ENCODE assay signal across 16 mouse cellular contexts in the genomic region with DNA sequence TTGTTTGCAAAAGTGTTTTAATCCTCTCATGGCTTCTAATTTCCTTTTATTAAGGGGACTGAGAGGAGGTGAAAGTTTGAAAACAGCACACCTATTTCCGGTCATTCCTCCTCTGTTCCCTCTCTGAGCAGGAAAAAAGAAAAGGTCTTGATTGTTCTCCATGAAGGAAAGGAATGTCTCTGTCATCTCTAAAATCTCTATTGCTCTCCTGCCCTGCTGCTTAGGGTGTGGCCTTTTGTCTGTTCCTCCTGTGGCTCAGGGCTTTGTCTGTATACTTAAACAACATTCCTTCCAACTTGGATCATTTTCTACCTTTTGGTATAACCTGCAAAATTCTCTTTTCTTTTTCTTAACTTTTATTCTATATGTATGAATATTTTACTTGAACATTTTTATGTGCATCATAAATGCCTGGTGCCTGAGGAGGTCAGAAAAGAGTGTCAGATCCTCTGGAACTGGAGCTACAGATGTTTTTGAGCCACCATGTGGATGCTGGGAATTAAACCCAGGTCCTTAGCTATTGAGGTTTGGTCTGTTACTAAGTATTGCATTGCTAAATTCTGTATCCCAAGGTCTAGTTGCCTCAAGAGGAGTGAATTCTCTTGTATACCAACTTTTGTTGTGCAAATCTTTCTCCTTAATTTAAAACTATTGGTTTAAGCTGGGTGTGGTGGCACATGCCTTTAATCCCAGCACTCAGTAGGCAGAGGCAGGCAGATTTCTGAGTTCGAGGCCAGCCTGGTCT.
"Had no signal": no experiment of that assay in that cellular context is flagged by ENCODE, and none has a peak within 500 bp of the region (broad histone marks: within the 10 kb centered on the region; RNA-seq: fewer than 3 reads in every experiment).

No protein-coding gene starts in this region.

- H3K9me3 ChIP-seq: neural tube, embryonic 12.5 days; neural tube, embryonic 13.5 days; neural tube, embryonic 15.5 days; stomach, embryonic 15.5 days had no signal

- H3K27me3 ChIP-seq: neural tube, embryonic 12.5 days; neural tube, embryonic 13.5 days; neural tube, embryonic 15.5 days; stomach, embryonic 15.5 days had no signal

- H3K4me1 ChIP-seq: neural tube, embryonic 12.5 days; neural tube, embryonic 13.5 days; neural tube, embryonic 15.5 days; stomach, embryonic 15.5 days had no signal

- H3K9ac ChIP-seq: neural tube, embryonic 12.5 days; neural tube, embryonic 13.5 days; neural tube, embryonic 15.5 days; stomach, embryonic 15.5 days had no signal

- H3K4me2 ChIP-seq: neural tube, embryonic 12.5 days; neural tube, embryonic 13.5 days; neural tube, embryonic 15.5 days; stomach, embryonic 15.5 days had no signal

- DNase-seq: retina, postnatal 1 day; right cerebral cortex, adult 18-20 months; right cerebral cortex, postnatal 14 days; right cerebral cortex, postnatal 25 days; right cerebral cortex, postnatal 4 days; spleen, adult 18-20 months; thymus, adult 18-20 months; thymus, adult 2 months; thymus, postnatal 14 days; thymus, postnatal 25 days; thymus, postnatal 36 days had no signal

- H3K4me3 ChIP-seq: neural tube, embryonic 12.5 days; neural tube, embryonic 13.5 days; neural tube, embryonic 15.5 days; stomach, embryonic 15.5 days had no signal

- H3K36me3 ChIP-seq: neural tube, embryonic 12.5 days; neural tube, embryonic 13.5 days; neural tube, embryonic 15.5 days; stomach, embryonic 15.5 days had no signal

- H3K27ac ChIP-seq: neural tube, embryonic 12.5 days; neural tube, embryonic 13.5 days; neural tube, embryonic 15.5 days; stomach, embryonic 15.5 days; stomach, postnatal 0 days had no signal
